Mouse (Mus musculus) intestine, embryonic 14.5 days (tissue): ENCODE measurements around the gene Jam3. TPM values are rescaled to one million over a fixed set of nuclear protein-coding genes. Genes with fewer than 3 reads are reported as not detected.
A peak's percentile ranks its signal among the peaks of the same experiment; 100 is the strongest.

Experiments used
- ATAC-seq: fragments of 200-750 bp; cut with Nextera tagmentation; replicated peaks from 2 replicates; pipeline ENCODE4 v1.8.0; 2017; ENCODE audit warnings: low read depth, moderate number of reproducible peaks, moderate TSS enrichment, moderate library complexity; ENCODE audit not compliant: low FRiP score, low TSS enrichment
- DNase-seq: peaks from one replicate; pipeline ENCODE4 v3.0.0-alpha.2; 2018; ENCODE audit warnings: low spot score
- H3K27ac ChIP-seq: fragments of 300-500 bp; sonication (generic); 2 replicates; pipeline ENCODE4 v1.5.1; 2014; ENCODE audit warnings: low read depth, mild to moderate bottlenecking, control low read depth
- H3K27me3 ChIP-seq: fragments of 300-500 bp; sonication (generic); replicated peaks from 2 replicates; pipeline ENCODE4 v1.6.1; 2014; ENCODE audit warnings: low read length, control low read depth; ENCODE audit not compliant: control insufficient read depth, insufficient read depth
- H3K36me3 ChIP-seq: fragments of 300-500 bp; sonication (generic); 2 replicates; pipeline ENCODE4 v1.6.1; 2014; ENCODE audit warnings: low read length, control low read depth; ENCODE audit not compliant: control insufficient read depth, insufficient read depth
- H3K4me1 ChIP-seq: fragments of 300-500 bp; sonication (generic); replicated peaks from 2 replicates; pipeline ENCODE4 v1.6.1; 2014; ENCODE audit warnings: low read length, control low read depth, mixed read lengths; ENCODE audit not compliant: control insufficient read depth, insufficient read depth
- H3K4me2 ChIP-seq: fragments of 300-500 bp; sonication (generic); 2 replicates; pipeline ENCODE4 v1.6.1; 2014; ENCODE audit warnings: low read length
- H3K4me3 ChIP-seq: fragments of 300-500 bp; sonication (generic); 2 replicates; pipeline ENCODE4 v1.5.1; 2014; ENCODE audit warnings: low read depth, low read length, control low read depth, mixed read lengths
- H3K9ac ChIP-seq: fragments of 300-500 bp; sonication (generic); 2 replicates; pipeline ENCODE4 v1.6.1; 2014; ENCODE audit warnings: mild to moderate bottlenecking, low read length
- H3K9me3 ChIP-seq: fragments of 300-500 bp; sonication (generic); 2 replicates; pipeline ENCODE4 v1.6.1; 2016; ENCODE audit warnings: low read length, control low read depth; ENCODE audit not compliant: control insufficient read depth
- WGBS: fragments of 180-500 bp; shearing (Covaris S2); extraction: QIAGEN DNeasy Blood & Tissue Kit; methylation state at CpG from one replicate; pipeline ENCODE4 v1.1.7; 2014; 5-methylcytosine and 5-hydroxymethylcytosine counted together
- polyA plus RNA-seq: library from polyadenylated mRNA; unstranded; fragments of >200 nt; fragmentation: Nextera tagmentation; extraction: Ambion mirVana; gene quantifications from 2 replicates; pipeline ENCODE4 v1.2.1, GENCODE M21; 2014

Gene Jam3
- polyA plus RNA-seq, 1 experiment from 2014 or later = 60.0 TPM

DNA sequence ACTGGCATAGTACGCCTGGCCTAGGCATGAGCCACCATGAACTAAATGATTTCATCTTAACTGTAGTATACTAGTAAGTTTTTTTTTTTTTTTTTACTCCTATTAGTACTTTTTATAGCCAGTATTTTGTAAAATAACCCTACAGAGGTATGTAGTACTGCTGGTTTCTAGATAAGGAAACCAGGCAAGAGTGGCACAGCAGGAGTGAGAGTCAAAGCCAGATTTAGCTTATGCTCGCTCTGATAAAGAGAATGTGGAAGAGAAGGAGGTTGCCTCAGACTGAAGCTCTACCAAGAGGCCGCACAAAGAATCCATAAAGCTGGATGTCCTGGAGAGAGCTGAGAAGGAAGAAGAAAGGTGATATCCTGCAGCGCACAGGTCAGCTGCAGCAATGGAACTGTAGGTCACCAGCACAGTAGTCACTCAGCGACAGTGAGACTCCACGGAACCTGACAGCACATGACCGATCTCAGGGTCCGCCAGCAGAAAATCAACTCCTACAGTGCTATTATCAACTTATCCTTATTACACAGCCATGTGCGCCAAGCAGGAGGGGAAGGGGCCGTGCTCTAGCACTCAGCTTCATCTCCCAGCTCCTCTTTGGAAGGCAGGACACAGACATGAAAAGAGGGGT lies 14.7 kb downstream of the Jam3 start:
- H3K27me3 ChIP-seq = no peaks in the 10 kb centered on the region
- H3K9me3 ChIP-seq = no peaks in the 10 kb centered on the region
- no peak overlapping the region for H3K9ac ChIP-seq
- H3K4me3 ChIP-seq = no peak overlapping the region
- H3K27ac ChIP-seq = no peak overlapping the region
- no peak for DNase-seq
- H3K4me1 ChIP-seq = no peaks in the 10 kb centered on the region
- WGBS = 94% methylated on average over 10 of the region's 10 CpGs
- ATAC-seq = no peak
- no peak overlapping the region for H3K4me2 ChIP-seq
- H3K36me3 ChIP-seq = peaks cover 10% of the 10 kb centered on the region

- Histone ChIP-seq H3K9ac (no peak overlapping the region), H3K4me1 (no peaks in the 10 kb centered on the region), H3K27me3 (no peaks in the 10 kb centered on the region), H3K4me2 (no peak overlapping the region), H3K36me3 (peaks cover 5% of the 10 kb centered on the region; the same call in 1 of the 2 replicates), H3K4me3 (no peak overlapping the region), H3K27ac (no peak overlapping the region), H3K9me3 (no peaks in the 10 kb centered on the region)
- ATAC-seq = no peak
- WGBS = 77% methylated on average over 8 of the region's 8 CpGs
- no peak for DNase-seq
These were observed 18.6 kb downstream of the Jam3 start for GRCm38 (mm10) chr9:27136651-27137050.

DNA sequence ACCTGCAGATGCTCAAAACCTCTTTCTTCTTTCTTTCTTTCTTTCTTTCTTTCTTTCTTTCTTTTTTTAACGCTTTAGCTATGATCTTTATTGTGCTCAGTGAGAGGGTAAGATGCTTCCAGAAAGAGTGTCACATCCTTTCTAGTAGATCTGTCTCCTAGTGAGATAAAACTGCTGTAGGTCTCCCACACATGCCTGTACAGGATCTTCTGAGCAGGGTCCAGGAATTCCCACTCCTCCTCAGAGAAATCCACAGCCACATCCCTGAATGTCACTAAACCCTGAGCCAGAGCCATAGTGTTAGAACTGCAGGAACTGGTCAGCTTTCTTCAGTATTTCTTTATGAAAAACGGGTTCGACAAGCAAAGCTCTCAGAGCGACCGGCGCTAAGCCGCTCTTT lies 19.8 kb downstream of the Jam3 start:
- ATAC-seq (no peak), DNase-seq (no peak)
- Histone ChIP-seq H3K9me3 (no peaks in the 10 kb centered on the region), H3K36me3 (no peaks in the 10 kb centered on the region; the same call in 1 of the 2 replicates), H3K4me1 (no peaks in the 10 kb centered on the region), H3K27me3 (no peaks in the 10 kb centered on the region), H3K27ac (no peak overlapping the region), H3K4me3 (no peak overlapping the region), H3K9ac (no peak overlapping the region), H3K4me2 (no peak overlapping the region)
- 90% methylated on average over 7 of the region's 7 CpGs for WGBS

GRCm38 (mm10) chr9:27134410-27134809 lies 20.8 kb downstream of the Jam3 start:
- ATAC-seq (no peak), DNase-seq (peak; percentile 58)
- no peaks in the 10 kb centered on the region; the same call in 1 of the 2 replicates for H3K36me3 ChIP-seq
- H3K4me3 ChIP-seq = no peak overlapping the region
- no peaks in the 10 kb centered on the region for H3K27me3 ChIP-seq
- no peaks in the 10 kb centered on the region for H3K9me3 ChIP-seq
- 90% methylated on average over 1 of the region's 1 CpGs for WGBS
- no peaks in the 10 kb centered on the region for H3K4me1 ChIP-seq
- H3K27ac ChIP-seq = no peak overlapping the region
- no peak overlapping the region for H3K4me2 ChIP-seq
- no peak overlapping the region for H3K9ac ChIP-seq

DNA sequence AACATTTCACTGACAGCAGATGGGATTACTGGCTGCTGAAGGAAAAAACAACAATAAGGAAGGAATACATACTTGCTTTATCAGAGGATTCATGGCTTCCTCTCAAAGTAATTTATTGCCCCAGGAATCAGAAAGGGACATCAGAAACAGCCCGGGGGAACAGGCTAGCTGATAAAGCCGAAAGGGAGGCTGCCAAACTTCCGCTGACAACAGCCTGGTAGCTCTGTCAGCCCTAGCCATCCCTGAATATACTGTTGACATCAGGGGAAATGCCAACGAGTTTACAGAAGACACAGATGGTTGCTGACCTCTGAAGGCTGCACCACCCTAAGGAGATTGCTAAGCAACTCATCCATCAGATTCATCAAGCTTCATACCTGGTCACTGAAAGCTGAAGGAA lies 26.6 kb downstream of the Jam3 start:
- H3K4me2 ChIP-seq = no peak overlapping the region
- 53% methylated on average over 4 of the region's 4 CpGs for WGBS

DNA sequence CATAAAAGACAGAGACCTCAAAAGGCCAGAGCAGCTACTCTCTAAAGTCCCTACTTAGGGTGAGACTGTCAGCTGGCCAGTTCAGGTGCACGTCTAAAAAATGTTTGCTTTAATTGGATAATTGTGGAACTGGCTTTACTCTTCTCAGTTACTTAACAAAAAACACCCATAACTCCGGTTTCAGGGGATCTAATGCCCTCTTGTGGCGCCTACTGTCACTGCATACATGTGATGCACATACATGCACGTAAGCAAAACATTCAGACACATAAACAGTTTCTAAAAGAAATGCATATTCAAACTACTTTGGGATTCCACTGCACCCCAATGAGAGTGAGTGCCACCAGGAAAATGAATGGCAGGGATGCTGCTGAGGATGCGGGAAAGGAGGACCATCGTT lies 28.7 kb downstream of the Jam3 start:
- ATAC-seq (no peak), DNase-seq (no peak)
- Histone ChIP-seq H3K36me3 (no peaks in the 10 kb centered on the region), H3K9me3 (no peaks in the 10 kb centered on the region), H3K9ac (no peak overlapping the region), H3K27ac (no peak overlapping the region), H3K4me1 (no peaks in the 10 kb centered on the region; the same call in 1 of the 2 replicates), H3K27me3 (no peaks in the 10 kb centered on the region), H3K4me3 (no peak overlapping the region), H3K4me2 (no peak overlapping the region)
- WGBS = 87% methylated on average over 6 of the region's 6 CpGs

More for the DNA sequence above, 26.6 kb downstream of the Jam3 start:
- DNase-seq (no peak), ATAC-seq (no peak)
- no peaks in the 10 kb centered on the region; the same call in 1 of the 2 replicates for H3K4me1 ChIP-seq
- H3K36me3 ChIP-seq = no peaks in the 10 kb centered on the region
- H3K9me3 ChIP-seq = no peaks in the 10 kb centered on the region
- H3K27me3 ChIP-seq = no peaks in the 10 kb centered on the region
- no peak overlapping the region for H3K4me3 ChIP-seq
- no peak overlapping the region for H3K9ac ChIP-seq
- H3K27ac ChIP-seq = no peak overlapping the region

DNA sequence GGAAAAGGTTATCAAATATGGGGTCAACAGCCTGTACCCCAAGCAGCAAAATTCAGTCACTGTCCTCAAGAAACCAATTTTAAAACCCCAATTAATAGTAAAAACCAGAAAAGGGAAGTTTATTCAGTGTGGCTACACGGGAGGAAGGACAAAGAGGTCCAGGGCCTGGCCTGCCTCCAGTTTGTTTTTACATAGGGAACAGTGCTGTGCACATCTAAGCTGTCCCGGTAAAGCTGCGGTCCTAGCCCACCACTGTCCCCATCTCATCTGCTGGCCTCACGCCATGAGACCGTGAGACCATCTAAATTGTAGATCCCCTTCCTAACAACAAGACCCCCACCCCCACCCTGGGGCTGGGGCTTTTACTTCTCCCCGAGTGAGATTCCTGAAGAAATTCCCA lies 29.8 kb downstream of the Jam3 start:
- Histone ChIP-seq H3K9me3 (no peaks in the 10 kb centered on the region), H3K9ac (no peak overlapping the region), H3K36me3 (no peaks in the 10 kb centered on the region), H3K4me2 (no peak overlapping the region), H3K27ac (no peak overlapping the region), H3K4me3 (no peak overlapping the region), H3K27me3 (no peaks in the 10 kb centered on the region), H3K4me1 (no peaks in the 10 kb centered on the region; the same call in 1 of the 2 replicates)
- no peak for DNase-seq
- ATAC-seq = no peak
- 70% methylated on average over 6 of the region's 6 CpGs for WGBS

DNA sequence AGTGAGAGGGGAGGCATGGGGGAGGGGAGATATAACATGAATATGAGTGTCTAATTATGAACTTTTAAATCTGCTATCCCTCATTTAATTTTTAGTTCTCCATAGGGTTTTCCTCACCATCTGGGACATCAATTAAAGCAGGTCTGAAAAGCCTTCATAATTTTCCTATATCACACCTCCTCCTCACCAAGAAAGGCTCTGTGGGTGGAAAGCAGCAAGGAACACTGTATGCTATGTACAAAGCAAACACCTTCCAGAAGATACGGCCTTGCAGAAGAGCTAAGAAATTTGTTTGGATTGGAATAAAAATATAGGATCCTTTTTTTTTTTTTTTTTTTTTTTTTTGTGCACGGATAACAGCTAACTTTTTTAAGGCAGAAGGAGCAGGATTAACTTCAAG lies 31.3 kb downstream of the Jam3 start:
- Histone ChIP-seq H3K27me3 (no peaks in the 10 kb centered on the region), H3K4me1 (no peaks in the 10 kb centered on the region; the same call in 1 of the 2 replicates), H3K27ac (no peak overlapping the region), H3K9ac (no peak overlapping the region), H3K9me3 (no peaks in the 10 kb centered on the region), H3K4me3 (no peak overlapping the region), H3K36me3 (no peaks in the 10 kb centered on the region), H3K4me2 (no peak overlapping the region)
- DNase-seq (no peak), ATAC-seq (no peak)
- 74% methylated on average over 2 of the region's 2 CpGs for WGBS

- no peak overlapping the region for H3K4me3 ChIP-seq
- H3K27me3 ChIP-seq = no peaks in the 10 kb centered on the region
- no peak overlapping the region for H3K4me2 ChIP-seq
- H3K4me1 ChIP-seq = no peaks in the 10 kb centered on the region; the same call in 1 of the 2 replicates
- no peak for ATAC-seq
- no peak for DNase-seq
- 77% methylated on average over 4 of the region's 4 CpGs for WGBS
- H3K27ac ChIP-seq = no peak overlapping the region
- no peaks in the 10 kb centered on the region for H3K36me3 ChIP-seq
- no peak overlapping the region for H3K9ac ChIP-seq
- no peaks in the 10 kb centered on the region for H3K9me3 ChIP-seq
These were observed 32.3 kb downstream of the Jam3 start for GRCm38 (mm10) chr9:27122963-27123362.
